18 mouse cellular contexts compared by ENCODE assay signal in genomic region chr2:173041893-173042292, GRCm38 (mm10).
"Had no signal": no experiment of that assay in that cellular context is flagged by ENCODE, and none has a peak within 500 bp of the region (broad histone marks: within the 10 kb centered on the region; RNA-seq: fewer than 3 reads in every experiment).

No protein-coding gene starts in this region.

- H3K4me1 ChIP-seq: midbrain, embryonic 12.5 days; midbrain, embryonic 15.5 days; neural tube, embryonic 12.5 days; neural tube, embryonic 15.5 days had no signal

- H3K9me3 ChIP-seq: intestine, embryonic 15.5 days; kidney, embryonic 15.5 days; lung, embryonic 15.5 days; midbrain, embryonic 12.5 days; midbrain, embryonic 15.5 days; neural tube, embryonic 12.5 days; neural tube, embryonic 15.5 days; stomach, embryonic 15.5 days had no signal

- H3K4me3 ChIP-seq: intestine, embryonic 15.5 days; kidney, embryonic 15.5 days; lung, embryonic 15.5 days; midbrain, embryonic 12.5 days; midbrain, embryonic 15.5 days; neural tube, embryonic 12.5 days; neural tube, embryonic 15.5 days; stomach, embryonic 15.5 days had no signal

- ATAC-seq: intestine, embryonic 15.5 days; midbrain, embryonic 15.5 days had no signal

- H3K4me2 ChIP-seq: intestine, embryonic 15.5 days; kidney, embryonic 15.5 days; lung, embryonic 15.5 days; midbrain, embryonic 12.5 days; midbrain, embryonic 15.5 days; neural tube, embryonic 12.5 days; neural tube, embryonic 15.5 days; stomach, embryonic 15.5 days had no signal

- H3K27ac ChIP-seq: intestine, embryonic 15.5 days; lung, embryonic 15.5 days; midbrain, embryonic 12.5 days; midbrain, embryonic 15.5 days; neural tube, embryonic 12.5 days; neural tube, embryonic 15.5 days; stomach, embryonic 15.5 days had no signal

- H3K27me3 ChIP-seq: intestine, embryonic 15.5 days; kidney, embryonic 15.5 days; lung, embryonic 15.5 days; midbrain, embryonic 12.5 days; midbrain, embryonic 15.5 days; neural tube, embryonic 12.5 days; neural tube, embryonic 15.5 days; stomach, embryonic 15.5 days had no signal

- DNase-seq: kidney, adult 11 months; kidney, adult 8-10 months; kidney, postnatal 10 days; lung, adult 18-20 months; lung, postnatal 10 days; lung, postnatal 36 days; right cerebral cortex, postnatal 25 days; spleen, adult 18-20 months; thymus, adult 18-20 months; thymus, postnatal 4 days had no signal

- H3K9ac ChIP-seq: intestine, embryonic 15.5 days; kidney, embryonic 15.5 days; lung, embryonic 15.5 days; midbrain, embryonic 12.5 days; midbrain, embryonic 15.5 days; neural tube, embryonic 12.5 days; neural tube, embryonic 15.5 days; stomach, embryonic 15.5 days had no signal

- H3K36me3 ChIP-seq: intestine, embryonic 15.5 days; kidney, embryonic 15.5 days; lung, embryonic 15.5 days; midbrain, embryonic 12.5 days; midbrain, embryonic 15.5 days; neural tube, embryonic 12.5 days; neural tube, embryonic 15.5 days; stomach, embryonic 15.5 days had no signal
